Mouse (Mus musculus): Measurements from ENCODE around the gene Hpse2.

- no peak for TF ChIP-seq POLR2A (IDR thresholded peaks at IDR 0.05; ENCODE audit: insufficient read depth, low read depth, low read length)
- no peak for TF ChIP-seq CTCF (IDR thresholded peaks at IDR 0.05; ENCODE audit: insufficient read depth, low read depth, low read length)
Observed at GRCm38 (mm10) chr19:42770141-42770872, 617.8 kb downstream of the Hpse2 start.

Data from olfactory bulb, adult 2 months (tissue).